Mouse (Mus musculus): ENCODE measurements at regions not wholly inside any gene's neighbourhood (a gene's known extent, or its start where the extent isn't known, plus 50 kb on each side); places are given as distances from the start of the nearest gene placed in this dataset.

- no peak for TF ChIP-seq CTCF (IDR thresholded peaks at IDR 0.05)
- TF ChIP-seq EP300 (IDR thresholded peaks at IDR 0.05) = no peak
Observed at GRCm38 (mm10) chr2:50368831-50369230, 72.2 kb upstream of the Mmadhc start.

All from lung, postnatal 0 days (tissue).